Mouse (Mus musculus) gastrocnemius, adult 18-20 months (tissue): ENCODE data around the gene Tmem136. TPM values are rescaled to one million over a fixed set of nuclear protein-coding genes. Genes with fewer than 3 reads are reported as not detected.
A peak's percentile ranks its signal among the peaks of the same experiment; 100 is the strongest.
"Not testable (repeated sequence)": the region's sequence is repeated elsewhere in the genome, so short reads cannot be mapped to it uniquely, and the experiment has no call there.

Experiments used
- DNase-seq: peaks from one replicate; pipeline ENCODE4 v3.0.0; 2021; ENCODE audit warnings: low spot score
- long read RNA-seq, 2 experiments: library from polyadenylated mRNA; stranded (forward); transcript quantifications; one replicate each; pipeline ENCODE4 v2.0.0; 2021
- total RNA-seq, 2 experiments: library from RNA; stranded (reverse); gene quantifications; 2 replicates each; pipeline ENCODE4 v1.2.3; 2021

Tmem136 gene
- 1 to 10 TPM; 1.8 to 2.7 TPM for total RNA-seq
- long read RNA-seq, experiment 1, transcript Tmem136-201 (3 exons, 3,503 nt): major isoform, 6 of 6 reads
- long read RNA-seq, experiment 1, partial matches to known transcripts: 0 of 6 reads
- long read RNA-seq, experiment 1, other reads (novel, unspliced or antisense): 0 of 6 reads
- long read RNA-seq, experiment 2, partial matches to known transcripts: 0 of 1 reads
- long read RNA-seq, experiment 2, other reads (novel, unspliced or antisense): 0 of 1 reads

GRCm38 (mm10) chr9:43116134-43116996 is at the start of gene Tmem136:
TSS of gene Tmem136 (minus strand) at chr9:43116570.
- peak; percentile 43 for DNase-seq

- no peak for DNase-seq
These were observed 39.6 kb upstream of the Tmem136 start for GRCm38 (mm10) chr9:43155960-43156359.

GRCm38 (mm10) chr9:43151779-43152178 is 35.4 kb upstream of the Tmem136 start:
- DNase-seq: no peak

GRCm38 (mm10) chr9:43150957-43151356 is 34.6 kb upstream of the Tmem136 start:
- no peak for DNase-seq

- DNase-seq: no peak
These were observed 33.7 kb upstream of the Tmem136 start for GRCm38 (mm10) chr9:43150075-43150474.

GRCm38 (mm10) chr9:43149498-43149897 is 33.1 kb upstream of the Tmem136 start:
- no peak for DNase-seq

- DNase-seq: no peak
These were observed 28.8 kb upstream of the Tmem136 start for GRCm38 (mm10) chr9:43145196-43145595.

GRCm38 (mm10) chr9:43144206-43144810 is 27.9 kb upstream of the Tmem136 start:
- DNase-seq: no peak

GRCm38 (mm10) chr9:43141839-43142238 is 25.5 kb upstream of the Tmem136 start:
- peak; percentile 75 for DNase-seq

GRCm38 (mm10) chr9:43133525-43133924 is 17.2 kb upstream of the Tmem136 start:
- no peak for DNase-seq

- DNase-seq: no peak
These were observed 16.0 kb upstream of the Tmem136 start for GRCm38 (mm10) chr9:43132380-43132779.

- no peak for DNase-seq
These were observed 15.6 kb upstream of the Tmem136 start for GRCm38 (mm10) chr9:43131940-43132339.

- no peak for DNase-seq
These were observed 14.3 kb upstream of the Tmem136 start for GRCm38 (mm10) chr9:43130684-43131083.

- peak; percentile 79 for DNase-seq
These were observed 10.9 kb upstream of the Tmem136 start for GRCm38 (mm10) chr9:43127101-43127787.

- DNase-seq: no peak
These were observed 6.0 kb upstream of the Tmem136 start for GRCm38 (mm10) chr9:43122379-43122778.

- DNase-seq: not testable (repeated sequence)
These were observed 5.6 kb upstream of the Tmem136 start for GRCm38 (mm10) chr9:43121948-43122347.

- DNase-seq: no peak
These were observed 597 bp upstream of the Tmem136 start for GRCm38 (mm10) chr9:43116997-43117336.

GRCm38 (mm10) chr9:43115431-43116133 is 788 bp downstream of the Tmem136 start:
- no peak for DNase-seq

- DNase-seq: no peak
These were observed 1.5 kb downstream of the Tmem136 start for GRCm38 (mm10) chr9:43114833-43115232.

- DNase-seq: no peak
These were observed 5.9 kb downstream of the Tmem136 start for GRCm38 (mm10) chr9:43110286-43110980.

- no peak for DNase-seq
These were observed 7.2 kb downstream of the Tmem136 start for GRCm38 (mm10) chr9:43109125-43109524.
